Mouse (Mus musculus) hindbrain, postnatal 0 days (tissue): Measurements from ENCODE around the gene Nfatc2. TPM values are rescaled to one million over a fixed set of nuclear protein-coding genes. Genes with fewer than 3 reads are reported as not detected.

Source experiments
- ATAC-seq: fragments of 200-750 bp; cut with Nextera tagmentation; 2 replicates; pipeline ENCODE4 v1.8.0; 2017; ENCODE audit warnings: mild to moderate bottlenecking, moderate TSS enrichment, moderate library complexity
- DNase-seq: peaks from one replicate; pipeline ENCODE4 v3.0.0-alpha.2; 2015; ENCODE audit warnings: low spot score
- H3K27ac ChIP-seq: fragments of 300-500 bp; sonication (generic); 2 replicates; pipeline ENCODE4 v1.5.1; 2014; ENCODE audit warnings: mild to moderate bottlenecking
- H3K27me3 ChIP-seq: fragments of 300-500 bp; sonication (generic); 2 replicates; pipeline ENCODE4 v1.6.1; 2014; ENCODE audit warnings: low read length, mixed read lengths; ENCODE audit not compliant: insufficient read depth
- H3K36me3 ChIP-seq: fragments of 300-500 bp; sonication (generic); 2 replicates; pipeline ENCODE4 v1.6.1; 2014; ENCODE audit warnings: low read length, mixed read lengths; ENCODE audit not compliant: insufficient read depth
- H3K4me1 ChIP-seq: fragments of 300-500 bp; sonication (generic); 2 replicates; pipeline ENCODE4 v1.6.1; 2014; ENCODE audit warnings: antibody characterized with exemption, low read length, mixed read lengths; ENCODE audit not compliant: insufficient read depth
- H3K4me2 ChIP-seq: fragments of 300-500 bp; sonication (generic); 2 replicates; pipeline ENCODE4 v1.6.1; 2014; ENCODE audit warnings: low read depth, mild to moderate bottlenecking, low read length, moderate library complexity, mixed read lengths
- H3K4me3 ChIP-seq: fragments of 300-500 bp; sonication (generic); 2 replicates; pipeline ENCODE4 v1.5.1; 2014; ENCODE audit warnings: low read length
- H3K9ac ChIP-seq: fragments of 300-500 bp; sonication (generic); replicated peaks from 2 replicates; pipeline ENCODE4 v1.6.1; 2014; ENCODE audit warnings: mild to moderate bottlenecking, low read length, moderate library complexity, mixed read lengths
- H3K9me3 ChIP-seq: fragments of 300-500 bp; sonication (generic); 2 replicates; pipeline ENCODE4 v1.6.1; 2016; ENCODE audit warnings: low read length, mixed read lengths
- CTCF ChIP-seq: IDR thresholded peaks from 2 replicates; pipeline ENCODE4 v1.5.1; 2016; ENCODE audit warnings: antibody characterized with exemption, control low read depth, low read depth
- WGBS: fragments of 180-500 bp; shearing (Covaris S2); extraction: QIAGEN DNeasy Blood & Tissue Kit; methylation state at CpG from one replicate; pipeline ENCODE4 v1.1.7; 2014; 5-methylcytosine and 5-hydroxymethylcytosine counted together
- polyA plus RNA-seq: library from polyadenylated mRNA; unstranded; fragments of >200 nt; fragmentation: Nextera tagmentation; extraction: Ambion mirVana; gene quantifications from 2 replicates; pipeline ENCODE4 v1.2.1, GENCODE M21; 2015
- total RNA-seq: library from RNA; depleted of rRNA; stranded (reverse); fragments of >200 nt; gene quantifications from 2 replicates; pipeline ENCODE4 v1.2.3, GENCODE M21; 2014

Gene Nfatc2
- total and polyA plus RNA-seq, 2 experiments from 2014 or later = 6.5 to 8.5 TPM

DNA sequence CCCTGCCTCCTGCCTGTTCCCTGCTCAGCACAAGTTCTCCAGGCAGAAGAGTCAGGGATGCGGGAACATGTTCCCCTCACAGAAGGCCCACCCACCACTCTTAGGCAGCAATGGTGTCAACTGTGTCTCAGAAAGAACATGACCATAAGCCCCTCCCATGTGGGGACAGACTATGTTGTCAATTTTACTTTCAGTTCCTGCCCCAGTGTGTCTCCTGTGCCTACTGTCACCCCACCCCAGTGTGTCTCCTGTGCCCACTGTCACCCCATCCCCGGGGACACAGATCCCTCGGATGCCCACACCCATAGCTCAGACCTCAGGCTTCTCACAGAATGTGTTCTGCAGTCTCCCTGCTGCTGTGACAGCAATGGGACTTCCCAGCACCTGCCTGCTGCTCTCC, 79.2 kb downstream of the Nfatc2 start:
- no peak overlapping the region for H3K4me2 ChIP-seq
- H3K9me3 ChIP-seq = no peaks in the 10 kb centered on the region
- no peak for TF ChIP-seq CTCF
- H3K36me3 ChIP-seq = no peaks in the 10 kb centered on the region
- H3K27me3 ChIP-seq = no peaks in the 10 kb centered on the region
- DNase-seq = no peak
- H3K9ac ChIP-seq = no peak overlapping the region
- no peak overlapping the region for H3K27ac ChIP-seq
- WGBS = 73% methylated on average over 3 of the region's 3 CpGs
- no peak overlapping the region for H3K4me3 ChIP-seq
- peaks cover 10% of the 10 kb centered on the region for H3K4me1 ChIP-seq
- no peak for ATAC-seq

DNA sequence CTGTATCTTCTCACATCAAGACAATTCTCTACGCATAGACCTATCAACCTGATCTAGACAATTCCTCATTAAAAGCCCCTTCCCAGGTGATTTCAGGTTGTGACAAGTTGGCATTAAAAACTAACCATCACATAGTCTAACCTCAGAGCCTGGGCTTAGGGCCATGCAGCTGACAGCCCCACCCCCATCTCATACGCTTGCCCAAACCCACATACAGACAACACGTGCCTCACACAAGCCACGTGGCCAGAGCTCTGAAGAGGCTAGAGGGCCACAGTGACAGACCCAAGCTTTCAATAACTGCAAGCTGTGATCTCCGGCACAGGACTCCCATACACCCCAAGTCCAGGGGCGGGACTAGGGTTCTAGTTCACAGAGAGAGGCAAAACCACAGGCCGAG, 80.7 kb downstream of the Nfatc2 start:
- H3K27ac ChIP-seq = no peak overlapping the region
- no peaks in the 10 kb centered on the region for H3K27me3 ChIP-seq
- H3K9ac ChIP-seq = no peak overlapping the region
- H3K4me2 ChIP-seq = no peak overlapping the region
- peaks cover 7% of the 10 kb centered on the region for H3K4me1 ChIP-seq
- WGBS = 91% methylated on average over 7 of the region's 7 CpGs
- H3K36me3 ChIP-seq = no peaks in the 10 kb centered on the region
- no peaks in the 10 kb centered on the region for H3K9me3 ChIP-seq
- ATAC-seq (no peak), DNase-seq (no peak)
- TF ChIP-seq CTCF = no peak
- H3K4me3 ChIP-seq = no peak overlapping the region

DNA sequence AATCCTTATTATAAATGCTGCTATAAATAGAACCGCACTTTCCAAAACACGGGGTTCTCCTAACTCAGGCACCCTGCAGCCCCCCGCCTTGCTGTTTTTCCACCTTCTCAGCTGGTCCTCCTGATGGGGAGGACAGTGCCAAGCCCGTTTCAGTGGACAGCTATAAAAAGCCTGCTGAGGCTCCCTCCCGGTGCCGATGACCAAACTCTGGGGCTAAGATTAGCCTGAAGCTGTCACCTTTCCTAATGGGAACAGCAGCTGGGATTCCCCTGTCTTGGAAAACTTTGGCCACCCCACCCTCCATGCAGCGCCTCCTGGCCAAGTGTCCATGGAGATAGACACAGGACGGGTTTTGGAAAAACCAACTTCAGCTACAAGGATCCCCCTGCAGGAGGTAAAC, 81.9 kb downstream of the Nfatc2 start:
- Histone ChIP-seq H3K27ac (no peak overlapping the region), H3K4me1 (no peaks in the 10 kb centered on the region), H3K4me3 (no peak overlapping the region), H3K9me3 (no peaks in the 10 kb centered on the region), H3K27me3 (no peaks in the 10 kb centered on the region), H3K4me2 (no peak overlapping the region), H3K36me3 (no peaks in the 10 kb centered on the region), H3K9ac (no peak overlapping the region)
- DNase-seq (no peak), ATAC-seq (no peak)
- WGBS = 75% methylated on average over 8 of the region's 8 CpGs
- no peak for TF ChIP-seq CTCF

DNA sequence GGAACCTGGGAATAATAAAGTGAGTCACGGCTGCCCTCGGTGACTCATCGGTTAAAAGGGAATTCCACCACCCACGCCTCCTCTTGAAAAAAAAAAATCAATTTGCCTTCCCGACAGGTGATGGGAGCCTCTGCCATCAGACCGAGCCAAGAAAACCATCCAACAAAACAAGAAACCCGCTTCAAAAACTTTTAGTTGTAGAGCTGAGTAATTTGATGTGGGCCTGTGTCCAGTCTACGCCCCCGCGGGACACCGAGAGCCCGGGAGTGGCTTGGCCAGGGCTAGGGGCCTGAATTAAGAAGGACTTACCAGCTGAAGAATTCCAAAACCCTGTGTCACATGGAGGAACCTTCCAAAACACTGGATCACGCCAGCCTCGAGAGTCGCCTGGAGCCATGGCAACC, 83.2 kb downstream of the Nfatc2 start:
- ATAC-seq (no peak), DNase-seq (peak; percentile 32)
- Histone ChIP-seq H3K9me3 (no peaks in the 10 kb centered on the region), H3K4me3 (no peak overlapping the region), H3K4me1 (no peaks in the 10 kb centered on the region), H3K27ac (no peak overlapping the region), H3K9ac (no peak overlapping the region), H3K4me2 (no peak overlapping the region), H3K27me3 (no peaks in the 10 kb centered on the region), H3K36me3 (no peaks in the 10 kb centered on the region)
- 52% methylated on average over 15 of the region's 15 CpGs for WGBS
- TF ChIP-seq CTCF = no peak

DNA sequence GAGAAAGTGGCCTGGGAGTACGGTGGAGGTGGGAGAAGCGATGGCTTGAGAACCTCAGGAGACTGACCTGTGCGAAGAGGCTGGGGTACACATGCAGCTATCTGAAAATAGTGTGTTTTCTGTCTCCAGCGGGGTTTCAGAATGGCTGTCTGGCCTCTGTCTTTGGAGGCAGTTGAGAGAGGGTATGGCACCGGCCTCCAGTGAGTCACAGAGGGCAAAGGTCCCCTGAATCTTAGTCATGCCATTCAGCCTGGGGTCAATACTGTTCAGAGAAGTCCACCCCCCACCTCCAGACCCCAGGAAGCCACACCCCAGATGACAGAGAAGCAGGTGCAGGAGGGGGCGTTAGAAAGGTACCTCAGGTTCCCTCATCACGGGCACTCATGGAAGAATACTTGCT, 83.7 kb downstream of the Nfatc2 start:
- WGBS = 83% methylated on average over 7 of the region's 7 CpGs
- no peaks in the 10 kb centered on the region for H3K9me3 ChIP-seq
- no peak overlapping the region for H3K4me3 ChIP-seq
- H3K27me3 ChIP-seq = no peaks in the 10 kb centered on the region
- no peak overlapping the region for H3K27ac ChIP-seq
- DNase-seq (no peak), ATAC-seq (no peak)
- H3K36me3 ChIP-seq = no peaks in the 10 kb centered on the region
- TF ChIP-seq CTCF = no peak
- H3K4me1 ChIP-seq = no peaks in the 10 kb centered on the region
- no peak overlapping the region for H3K4me2 ChIP-seq
- H3K9ac ChIP-seq = no peak overlapping the region

DNA sequence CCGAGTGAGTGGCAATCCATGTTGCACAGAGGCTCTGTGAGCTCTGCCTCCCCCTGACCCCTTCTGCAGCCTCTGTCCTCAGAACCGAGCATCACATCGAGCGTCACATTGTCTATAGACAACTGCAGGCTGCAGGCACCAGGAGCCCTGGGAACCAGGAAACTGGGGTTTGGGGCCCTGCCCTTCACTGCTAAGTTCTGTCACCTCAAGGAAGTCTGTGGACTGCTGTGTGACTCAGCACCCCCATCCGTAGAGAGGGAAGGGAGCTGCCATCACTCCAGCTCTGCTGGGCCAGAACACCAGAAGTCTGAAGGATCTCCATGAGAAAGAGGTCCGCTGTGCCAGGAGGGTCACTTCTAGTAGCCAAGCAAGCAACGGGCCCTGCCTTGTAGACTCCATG, 84.7 kb downstream of the Nfatc2 start:
- Histone ChIP-seq H3K36me3 (no peaks in the 10 kb centered on the region), H3K9me3 (no peaks in the 10 kb centered on the region), H3K4me3 (no peak overlapping the region), H3K4me1 (no peaks in the 10 kb centered on the region), H3K9ac (no peak overlapping the region), H3K27ac (no peak overlapping the region), H3K27me3 (no peaks in the 10 kb centered on the region), H3K4me2 (no peak overlapping the region)
- no peak for TF ChIP-seq CTCF
- DNase-seq (no peak), ATAC-seq (no peak)
- WGBS = 87% methylated on average over 7 of the region's 7 CpGs

DNA sequence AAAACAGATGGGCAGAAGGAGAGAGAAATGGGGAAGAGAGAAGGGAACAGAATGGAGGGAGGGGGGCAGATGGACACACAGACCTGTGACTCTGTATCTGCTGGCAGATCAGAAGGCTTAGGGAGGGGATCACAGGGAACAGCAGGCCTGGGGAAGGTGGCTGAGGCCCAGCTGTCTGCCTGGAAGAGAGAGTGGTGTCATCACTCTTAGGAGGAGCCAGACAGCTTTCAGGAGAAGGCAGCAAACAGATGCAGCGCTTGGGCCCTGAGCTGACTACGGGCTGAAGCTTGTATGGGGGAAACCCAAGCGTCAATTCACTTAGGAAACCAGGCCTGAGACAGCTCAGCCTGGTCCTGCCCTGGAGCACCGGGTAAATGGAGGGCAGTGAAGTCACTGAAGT, 86.0 kb downstream of the Nfatc2 start:
- Histone ChIP-seq H3K4me3 (no peak overlapping the region), H3K9me3 (no peaks in the 10 kb centered on the region), H3K9ac (no peak overlapping the region), H3K4me2 (no peak overlapping the region), H3K4me1 (no peaks in the 10 kb centered on the region), H3K27me3 (no peaks in the 10 kb centered on the region), H3K27ac (no peak overlapping the region), H3K36me3 (no peaks in the 10 kb centered on the region)
- TF ChIP-seq CTCF = no peak
- WGBS = 78% methylated on average over 4 of the region's 4 CpGs
- ATAC-seq (no peak), DNase-seq (no peak)
